Mouse (Mus musculus): ENCODE measurements at regions not wholly inside any gene's neighbourhood (a gene's known extent, or its start where the extent isn't known, plus 50 kb on each side); places are given as distances from the start of the nearest gene placed in this dataset.

DNA sequence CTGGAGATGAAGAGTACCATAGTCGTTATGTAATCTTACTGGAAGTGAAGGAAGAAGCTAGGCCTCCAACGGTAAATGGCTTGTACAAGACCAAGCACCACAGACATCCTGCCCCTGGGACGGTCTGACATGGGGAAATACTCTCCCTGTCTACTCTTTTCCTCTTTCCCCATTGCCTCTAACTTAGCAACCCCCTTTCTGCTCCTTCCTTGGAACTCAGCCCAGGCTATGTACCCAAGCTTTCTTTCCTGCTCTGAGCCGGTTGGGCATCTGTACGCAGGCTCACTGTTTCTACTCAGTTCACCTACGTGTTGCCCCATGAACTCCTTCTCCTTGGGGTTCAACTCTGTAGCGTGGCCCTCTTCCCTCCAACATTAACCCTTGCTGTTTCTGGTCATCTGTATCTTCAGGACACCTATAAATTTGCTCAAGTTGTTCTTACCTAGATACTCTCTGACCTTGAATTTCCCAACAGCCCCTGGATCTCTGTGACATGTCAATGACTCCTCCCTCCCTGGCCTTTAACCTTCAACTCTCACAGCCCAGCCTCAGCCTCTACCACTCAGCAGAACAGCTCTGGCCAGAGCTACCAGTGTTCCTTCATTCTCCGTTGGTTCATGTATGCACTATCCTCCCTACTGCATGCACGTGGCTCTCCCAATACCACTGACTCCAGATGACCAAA lies 71.0 kb upstream of the Usp24 start:
- no peak for DNase-seq

DNA sequence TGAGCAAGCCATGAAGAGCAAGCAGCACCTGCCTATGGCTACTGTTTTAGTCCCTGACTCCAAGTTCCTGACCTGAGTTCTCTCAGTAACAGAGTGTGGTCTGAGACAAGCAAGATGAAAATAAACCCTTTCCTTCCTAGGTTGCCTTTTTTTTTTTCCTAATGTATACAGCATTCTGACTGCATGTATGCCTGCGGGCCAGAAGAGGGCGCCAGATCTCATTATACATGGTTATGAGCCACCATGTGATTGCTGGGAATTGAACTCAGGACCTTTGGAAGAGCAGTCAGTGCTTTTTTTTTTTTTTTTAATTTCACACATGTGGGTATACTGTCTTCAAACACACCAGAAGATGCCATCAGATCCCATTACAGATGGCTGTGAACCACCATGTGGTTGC lies 69.3 kb upstream of the Usp24 start:
- no peak for DNase-seq

DNA sequence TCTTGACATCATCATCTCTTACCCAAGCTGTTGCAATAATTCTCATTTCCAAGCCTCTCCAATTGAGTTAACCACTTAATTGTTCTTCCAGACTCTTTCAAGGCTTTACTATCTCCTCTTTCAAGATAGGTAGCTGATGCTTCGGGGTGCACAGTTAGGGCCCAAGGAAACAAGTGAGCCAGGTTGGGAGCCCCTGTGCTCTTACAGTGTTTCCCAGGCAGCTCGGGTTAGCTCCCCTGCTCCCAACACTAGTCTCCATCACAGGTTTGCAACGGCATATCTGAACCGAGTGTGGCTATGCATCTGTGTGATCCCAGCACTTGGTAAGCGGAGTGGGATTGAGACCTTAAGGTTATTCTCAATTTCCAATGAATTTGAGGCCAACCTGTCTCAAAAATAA lies 68.6 kb upstream of the Usp24 start:
- DNase-seq, result no peak

DNA sequence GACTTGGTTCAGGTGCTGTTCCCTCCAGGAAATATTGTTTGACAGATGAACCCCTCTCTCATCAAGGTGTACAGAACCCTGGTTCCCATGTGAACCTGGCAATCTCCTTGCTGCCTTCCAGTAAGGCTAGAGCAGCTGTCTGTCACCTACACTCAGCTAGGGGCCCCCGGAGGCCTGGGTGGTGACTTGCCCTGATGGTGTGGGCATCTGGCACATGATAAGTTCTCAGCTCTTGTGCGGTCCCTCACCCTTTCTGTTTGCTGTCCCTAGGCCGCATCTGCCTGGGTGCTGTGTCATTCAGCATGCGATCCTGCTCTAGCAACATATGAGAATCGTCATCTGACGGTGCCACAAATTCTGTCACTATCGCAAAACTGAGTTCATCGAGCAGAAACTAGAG lies 67.7 kb upstream of the Usp24 start:
- no peak for DNase-seq

DNA sequence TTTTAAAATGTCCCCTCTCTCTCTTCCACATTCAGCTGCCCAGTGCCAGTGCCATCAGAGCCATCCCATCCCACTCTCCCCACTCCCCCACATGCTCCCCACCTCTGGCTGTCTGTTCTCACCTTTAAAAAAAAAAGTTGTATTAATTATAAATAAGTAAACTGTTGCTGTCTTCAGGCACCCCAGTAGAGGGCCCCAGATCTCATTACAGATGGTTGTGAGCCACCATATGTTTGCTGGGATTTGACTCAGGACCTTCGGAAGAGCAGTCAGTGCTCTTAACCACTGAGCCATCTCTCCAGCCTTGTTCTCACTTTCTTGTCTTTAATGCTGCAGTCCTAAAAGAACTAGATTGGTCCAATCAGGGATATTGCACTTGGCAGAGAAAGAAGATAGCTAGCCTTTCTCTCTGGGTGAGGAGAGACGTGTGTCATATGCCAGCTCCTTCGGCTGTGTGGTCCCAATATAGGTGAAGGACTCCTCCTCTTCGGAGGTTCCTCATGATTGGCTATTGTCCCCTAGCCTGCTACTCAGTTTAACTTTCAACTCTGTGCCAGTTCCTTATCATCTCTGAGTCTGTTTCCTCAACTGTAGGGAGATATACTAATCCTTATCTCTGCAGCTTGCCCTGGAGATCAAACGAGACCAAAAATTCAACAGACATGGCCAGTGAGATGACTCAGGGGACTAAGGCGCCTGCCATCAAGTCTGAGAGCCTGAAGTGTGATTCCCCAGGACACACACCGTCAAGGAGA lies 66.8 kb upstream of the Usp24 start:
- no peak for DNase-seq

DNA sequence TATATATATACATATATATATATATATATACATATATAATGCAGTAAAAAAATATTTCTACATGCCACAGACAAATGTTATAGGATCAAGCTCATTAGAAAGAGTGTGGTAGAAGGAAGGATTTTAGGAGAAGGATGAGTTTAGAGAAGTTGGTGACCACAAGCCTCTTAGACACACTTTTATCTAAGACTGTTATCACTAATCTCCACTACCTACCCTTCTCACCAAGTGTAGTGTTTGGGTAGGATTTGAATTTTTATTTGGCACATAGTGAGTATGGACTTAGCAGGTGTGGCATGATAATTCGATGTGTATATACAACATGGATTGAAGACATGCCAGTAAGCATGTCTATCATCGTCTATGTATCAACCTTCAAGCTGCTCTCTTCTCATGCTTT lies 66.0 kb upstream of the Usp24 start:
- no peak for DNase-seq

DNA sequence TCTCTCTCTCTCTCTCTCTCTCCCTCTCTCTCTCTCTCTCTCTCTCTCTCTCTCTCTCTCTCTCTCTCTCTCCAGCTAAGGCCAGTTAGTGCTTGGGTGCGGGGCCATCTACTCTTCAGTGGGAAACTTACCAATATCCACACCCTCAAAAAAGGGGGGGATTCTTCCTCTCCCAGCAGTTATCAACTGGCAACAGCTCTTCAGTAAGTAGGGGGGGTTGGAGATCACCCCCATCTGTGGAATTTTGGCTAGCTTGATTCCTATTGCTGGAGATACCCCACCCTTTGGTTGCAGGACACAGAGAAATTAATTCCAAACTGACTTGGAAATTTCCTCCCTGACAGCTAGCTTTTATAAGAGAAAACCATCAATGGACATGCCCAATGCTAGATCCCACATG lies 64.6 kb upstream of the Usp24 start:
- no peak for DNase-seq

DNA sequence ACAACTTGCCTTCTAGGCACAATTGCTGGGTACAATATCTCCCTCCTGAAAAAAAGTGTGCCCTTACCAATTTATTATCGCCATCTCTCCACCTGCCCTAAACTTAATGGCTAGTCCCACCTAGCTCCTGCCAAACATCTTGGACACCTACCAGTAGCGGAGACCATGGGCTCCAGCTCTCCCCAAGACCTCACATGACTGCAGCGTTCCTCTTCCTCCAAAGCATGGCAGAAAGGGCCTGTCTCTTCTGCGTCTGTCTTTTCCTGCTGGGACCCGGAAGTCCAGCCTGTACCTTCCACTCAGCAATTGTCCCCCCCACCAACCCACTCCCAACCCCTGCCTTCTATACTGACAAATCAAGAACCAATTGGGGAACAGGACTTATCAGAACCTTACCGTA lies 63.1 kb upstream of the Usp24 start:
- no peak for DNase-seq

DNA sequence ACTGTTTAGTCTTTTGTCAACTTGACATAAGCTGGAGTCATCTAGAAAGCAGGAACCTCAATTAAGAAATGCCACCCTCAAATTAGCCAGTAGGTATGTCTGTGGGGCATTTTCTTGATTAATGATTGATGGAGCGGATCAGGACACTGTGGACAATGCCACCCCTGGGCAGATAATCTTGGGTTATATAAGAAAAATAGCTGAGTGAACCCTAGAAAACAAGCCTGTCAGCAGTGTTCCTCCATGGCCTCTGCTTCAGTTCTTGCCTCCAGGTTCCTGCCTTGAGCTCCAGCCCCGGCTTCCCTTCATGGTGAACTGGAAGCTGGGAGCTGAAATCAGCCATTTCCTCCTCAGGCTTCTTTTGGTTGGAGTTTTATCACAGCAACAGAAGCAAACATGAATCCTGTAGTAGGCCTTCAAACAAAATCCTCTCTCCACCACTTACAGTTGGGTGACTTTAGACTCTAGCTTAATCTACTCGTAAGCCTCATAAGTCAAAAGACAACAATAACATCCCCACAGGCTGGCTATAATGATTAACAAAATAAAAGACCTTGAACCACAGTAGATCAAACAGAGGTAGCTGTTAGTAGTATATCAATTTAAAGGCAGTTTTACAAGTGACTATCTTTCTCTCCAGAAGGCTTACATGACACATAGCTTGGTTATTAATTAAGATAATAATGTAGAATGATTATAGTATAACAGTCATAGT lies 61.1 kb upstream of the Usp24 start:
- no peak for DNase-seq

DNA sequence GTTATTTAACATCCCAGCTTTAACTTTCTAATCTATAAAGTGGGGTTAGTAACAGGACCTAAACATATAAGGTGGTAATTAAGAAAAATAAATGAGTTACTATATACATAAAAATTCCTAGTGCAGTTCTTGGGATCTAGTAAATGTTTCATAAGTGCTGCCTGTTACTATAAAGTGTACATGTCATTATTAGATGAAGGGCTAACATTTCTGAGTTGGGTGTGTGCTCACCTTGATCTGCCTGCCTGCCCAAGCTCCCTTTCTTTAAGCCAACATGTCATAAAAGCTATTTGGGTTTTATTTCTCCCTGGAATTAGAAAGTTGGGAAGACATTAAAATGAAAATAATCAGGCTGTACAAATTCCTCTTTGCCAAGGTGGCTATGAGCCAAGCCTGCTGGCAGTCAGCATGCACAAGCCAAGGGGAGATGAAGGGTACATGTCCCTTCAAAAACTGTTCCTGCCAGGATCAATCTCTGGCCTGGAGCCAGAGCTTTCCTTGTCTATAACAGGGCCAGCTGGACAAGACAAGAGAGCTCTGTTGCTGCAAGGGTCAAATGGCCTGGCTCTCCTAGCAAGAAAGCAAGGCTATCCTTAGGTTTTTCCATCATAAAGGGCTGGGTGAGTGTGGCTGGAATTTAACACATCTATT lies 59.9 kb upstream of the Usp24 start:
- DNase-seq, result peak; percentile 53

DNA sequence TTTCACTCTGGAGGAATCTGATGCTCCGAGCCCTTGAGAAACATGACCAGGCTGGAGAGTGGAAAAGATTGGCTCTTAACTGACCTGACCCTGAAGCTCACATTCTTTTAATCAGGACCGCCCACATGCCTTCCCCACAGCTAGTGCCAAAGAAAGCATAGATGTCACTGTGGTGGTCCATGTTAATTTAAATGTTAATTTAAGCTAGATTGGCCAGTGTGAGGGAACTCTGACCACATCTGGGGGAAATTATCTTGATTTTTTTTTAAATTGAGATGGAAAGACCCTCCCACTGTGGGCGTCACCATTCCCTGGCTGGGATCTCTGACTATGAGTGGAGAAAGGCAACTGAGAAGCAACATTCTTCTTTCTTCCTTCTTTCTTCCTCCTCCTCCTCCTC lies 54.6 kb upstream of the Usp24 start:
- DNase-seq, result no peak

DNA sequence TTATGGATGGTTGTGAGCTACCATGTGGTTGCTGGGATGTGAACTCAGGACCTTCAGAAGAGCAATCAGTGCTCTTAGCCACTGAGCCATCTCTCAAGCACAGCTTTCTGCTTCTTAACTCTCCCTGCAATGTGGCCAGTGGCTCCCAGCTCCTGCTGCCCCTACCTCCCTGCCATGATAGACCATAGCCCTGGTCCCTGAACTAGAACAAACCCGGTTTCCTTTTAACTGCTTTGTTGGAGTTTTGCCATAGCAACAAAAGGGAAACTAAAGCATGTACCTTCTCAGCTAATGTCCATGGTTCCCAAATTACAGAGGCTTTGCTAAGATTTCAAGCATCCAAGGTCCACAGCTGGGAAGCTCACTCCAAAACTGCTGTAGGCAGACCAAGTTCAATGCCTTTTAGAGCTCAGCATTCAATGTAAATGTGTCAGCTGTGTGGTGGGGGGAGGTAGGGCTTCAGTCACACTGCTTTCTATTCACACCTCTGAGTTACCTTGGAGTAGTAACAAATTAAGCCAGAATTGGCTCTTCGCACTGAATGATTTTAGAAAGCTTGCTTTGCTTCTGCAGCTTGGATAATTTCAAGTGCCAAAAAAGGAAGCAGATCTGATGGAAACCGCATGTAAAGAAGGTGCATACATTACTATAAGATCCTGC lies 54.0 kb upstream of the Usp24 start:
- peak; percentile 25 for DNase-seq

DNA sequence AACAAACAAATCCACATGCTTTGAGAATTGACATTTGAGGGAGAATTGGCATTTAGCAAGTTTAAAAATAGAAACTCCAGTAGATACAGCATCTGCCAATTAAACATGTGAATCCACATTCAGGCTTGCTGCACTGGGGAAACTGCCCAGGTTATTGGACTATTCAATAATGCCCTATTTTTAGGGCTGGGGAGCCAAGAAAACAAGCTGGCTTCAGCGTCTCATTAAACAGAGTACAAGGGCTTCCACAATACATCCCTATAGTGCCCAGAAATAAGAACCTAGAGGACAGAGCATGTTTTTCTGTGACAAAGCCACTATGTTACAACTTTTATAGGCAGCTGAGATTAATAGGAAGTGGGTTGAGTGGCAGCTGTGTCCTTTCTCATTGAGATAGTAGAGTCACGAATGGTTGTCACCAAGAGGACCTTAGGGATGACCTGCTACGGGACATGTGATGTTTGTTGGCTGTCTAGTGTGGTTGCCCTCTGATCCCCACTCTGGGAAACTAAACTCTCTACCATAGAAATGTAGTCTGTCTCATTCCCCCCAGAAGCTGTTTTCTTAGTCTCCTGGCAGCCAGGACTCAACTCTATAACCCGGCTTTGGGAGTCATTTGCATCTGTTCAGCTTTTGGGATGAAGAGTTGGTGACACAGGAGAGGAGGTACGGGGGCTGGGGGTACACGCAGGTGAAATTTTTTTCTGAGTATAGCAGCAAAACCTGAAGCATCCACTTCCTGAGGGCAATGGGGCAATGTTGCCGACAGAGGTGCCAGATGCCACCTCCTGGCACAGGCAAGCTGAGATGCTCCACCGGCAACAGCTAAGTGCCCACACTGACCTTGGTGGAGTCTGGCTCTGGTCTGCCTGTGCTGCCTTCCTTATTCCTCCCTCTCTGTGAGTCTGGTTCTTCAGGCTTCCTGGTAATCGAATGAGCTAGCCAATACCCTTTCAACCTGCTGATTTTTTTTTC lies 53.0 kb upstream of the Usp24 start:
- no peak for DNase-seq

Data from right cerebral cortex, adult 18-20 months (tissue).